Mouse (Mus musculus): ENCODE measurements at regions not wholly inside any gene's neighbourhood (a gene's known extent, or its start where the extent isn't known, plus 50 kb on each side); places are given as distances from the start of the nearest gene placed in this dataset.

DNA sequence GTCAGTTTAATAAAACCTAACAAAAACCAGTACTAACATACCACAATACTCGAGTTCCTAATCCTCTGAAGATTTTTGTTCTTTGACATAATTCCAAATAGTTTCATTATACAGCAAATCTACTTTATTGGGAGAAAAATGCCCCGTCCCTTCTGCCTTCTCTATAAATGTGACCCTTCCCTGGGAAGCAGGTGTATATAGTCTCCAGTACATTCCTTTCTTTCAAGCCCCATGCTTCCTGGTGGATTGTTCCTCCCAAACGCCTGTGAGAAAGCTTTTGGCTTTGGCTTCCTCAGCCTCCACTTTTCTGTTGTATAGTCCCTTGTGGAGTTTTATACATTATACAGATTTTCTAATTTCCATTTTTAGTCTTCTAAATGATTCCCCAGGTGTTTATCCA is 1001.8 kb upstream of the Tenm3 start:
- DNase-seq, result no peak
- intact Hi-C loops (cut with DNase I), result no loop called here

DNA sequence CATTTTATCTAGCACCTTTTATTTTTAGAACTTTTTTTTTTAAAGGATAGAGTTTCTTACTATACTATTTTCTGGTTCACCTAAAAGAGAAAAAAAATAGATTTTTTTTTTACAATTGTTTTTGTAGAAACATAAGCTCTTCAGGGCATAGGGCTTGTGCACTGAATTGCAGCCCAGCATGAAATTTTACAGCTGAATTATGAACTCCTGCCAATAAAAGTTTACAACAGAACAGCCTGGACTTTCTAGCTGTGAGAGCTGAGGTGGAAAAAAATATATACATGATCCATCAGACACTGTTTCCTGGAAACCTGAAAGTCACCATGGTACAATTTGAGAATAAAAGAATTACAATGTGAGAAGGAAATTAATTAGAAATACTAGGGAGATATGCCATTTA is 988.2 kb upstream of the Tenm3 start:
- no peak for DNase-seq

GRCm38 (mm10) chr8:49829345-49829744 is 985.6 kb upstream of the Tenm3 start:
- intact Hi-C loops (cut with DNase I), result loop anchor here (5.0 kb wide), 1 partner anchor 1607 kb away; no protein-coding TSS in a partner anchor

More for the DNA sequence above, 988.2 kb upstream of the Tenm3 start:
- intact Hi-C loops (cut with DNase I), result no loop called here

DNA sequence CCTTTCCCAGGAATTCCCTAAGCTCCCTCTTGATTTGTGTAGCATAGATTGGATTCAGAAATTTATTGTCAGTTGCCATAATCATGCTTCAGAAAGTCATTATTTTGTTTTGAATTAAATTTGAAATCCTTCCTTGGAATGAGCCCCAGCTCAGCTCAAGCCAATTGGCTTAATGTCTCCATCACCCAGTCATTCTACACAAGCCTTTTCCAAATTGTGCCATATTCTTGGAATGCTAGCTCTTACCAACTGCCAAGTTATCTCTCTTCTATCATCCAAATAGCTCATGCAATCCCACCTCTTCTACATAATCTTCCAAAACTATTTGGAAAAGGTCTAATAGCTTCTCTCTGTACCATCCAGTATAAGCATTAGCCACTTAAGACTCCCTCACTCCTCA is 982.5 kb upstream of the Tenm3 start:
- intact Hi-C loops (cut with DNase I), result loop anchor here (5.0 kb wide), 1 partner anchor 1604 kb away; no protein-coding TSS in a partner anchor
- DNase-seq, result no peak

More at GRCm38 (mm10) chr8:49829345-49829744, 985.6 kb upstream of the Tenm3 start:
- DNase-seq, result peak; percentile 40 to 65

DNA sequence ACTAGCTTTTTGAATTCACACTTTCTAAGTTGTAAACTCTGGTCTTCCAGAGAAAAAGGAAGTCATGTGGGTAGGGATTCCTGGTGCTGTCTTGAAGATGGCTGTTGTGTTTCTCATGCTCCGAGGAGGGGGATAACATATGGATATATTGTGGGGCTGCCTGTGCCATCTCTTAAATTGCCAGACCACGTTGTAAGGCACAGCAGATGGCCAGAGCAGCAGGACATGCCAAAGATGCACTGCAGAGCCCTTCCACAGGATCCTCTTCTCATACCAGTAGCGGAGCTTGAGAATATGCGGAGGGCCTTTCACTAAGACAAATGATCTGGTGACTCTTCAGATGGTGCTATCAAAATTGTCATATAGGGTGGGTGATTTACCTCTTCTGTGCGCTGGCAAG is 981.2 kb upstream of the Tenm3 start:
- intact Hi-C loops (cut with DNase I), result loop anchor here (5.0 kb wide), 1 partner anchor 1603 kb away; no protein-coding TSS in a partner anchor
- no peak for DNase-seq

DNA sequence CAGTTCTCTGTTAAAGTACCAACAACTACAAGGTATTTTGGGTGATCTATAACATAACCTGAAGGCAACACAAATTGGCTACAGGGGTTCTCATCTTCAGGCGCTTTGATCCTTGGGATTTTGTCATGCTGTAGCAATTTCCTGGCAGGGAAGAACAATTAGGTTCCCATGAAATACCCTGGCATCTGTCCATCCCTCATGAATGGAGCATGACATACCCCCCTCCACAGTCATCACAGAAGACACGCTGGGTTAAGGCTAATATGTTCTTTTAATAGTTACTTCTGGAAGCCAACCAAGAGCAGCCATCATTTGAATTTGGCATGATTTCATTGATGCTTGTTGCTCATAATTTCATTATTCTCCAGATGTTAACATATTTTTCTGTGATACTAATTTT is 979.0 kb upstream of the Tenm3 start:
- peak; percentile 5 to 11 for DNase-seq
- intact Hi-C loops (cut with DNase I), result no loop called here

GRCm38 (mm10) chr8:49799236-49799635 is 955.5 kb upstream of the Tenm3 start:
- DNase-seq, result no peak
- intact Hi-C loops (cut with DNase I), result no loop called here

- intact Hi-C loops (cut with DNase I), result no loop called here
- no peak for DNase-seq
Observed at GRCm38 (mm10) chr8:49796741-49797140, 953.0 kb upstream of the Tenm3 start.

- DNase-seq, result no peak
- intact Hi-C loops (cut with DNase I), result no loop called here
Observed at GRCm38 (mm10) chr8:49794491-49794890, 950.7 kb upstream of the Tenm3 start.

DNA sequence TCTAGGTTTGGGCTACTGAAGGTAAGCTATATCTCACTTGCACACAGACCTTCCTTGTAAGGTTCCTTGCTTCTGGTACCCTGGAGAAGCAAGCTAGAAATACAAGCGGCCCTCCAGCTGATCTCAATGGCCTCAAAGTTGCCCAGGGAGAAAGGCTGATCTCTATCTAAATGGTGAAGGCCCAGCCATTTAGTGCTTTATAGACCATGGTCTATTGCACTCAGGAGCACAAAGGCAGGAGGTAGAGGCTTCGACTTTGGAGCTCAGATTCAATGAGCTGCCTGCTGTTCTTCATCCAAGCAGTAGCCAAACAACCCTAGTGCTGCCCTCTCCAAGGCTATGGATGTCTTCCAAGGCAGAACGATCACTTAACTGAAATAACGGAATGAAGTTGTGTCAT is 926.1 kb upstream of the Tenm3 start:
- intact Hi-C loops (cut with DNase I), result no loop called here
- DNase-seq, result no peak

DNA sequence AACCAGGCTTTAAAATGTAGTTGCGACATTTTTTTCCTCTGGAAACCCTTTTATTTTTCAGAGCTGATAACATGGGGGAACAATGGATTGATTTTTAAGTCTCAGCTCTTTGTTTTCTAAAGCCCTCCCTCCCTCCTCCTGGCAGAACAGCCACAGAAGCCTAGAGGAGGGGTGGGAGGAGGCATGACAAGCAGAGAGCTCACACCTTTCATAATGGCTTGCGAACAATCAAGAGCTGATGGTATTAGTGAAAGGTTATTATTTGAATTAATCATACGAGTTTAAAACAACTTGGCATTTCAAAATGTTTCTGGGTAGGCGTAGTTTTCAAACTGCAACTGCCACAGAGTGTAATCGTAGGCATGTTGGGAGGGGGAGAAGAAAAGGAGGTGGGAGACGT is 894.3 kb upstream of the Tenm3 start:
- intact Hi-C loops (cut with DNase I), result no loop called here
- DNase-seq, result no peak

- DNase-seq, result no peak
- intact Hi-C loops (cut with DNase I), result no loop called here
Observed at GRCm38 (mm10) chr8:49729156-49729555, 885.4 kb upstream of the Tenm3 start.

DNA sequence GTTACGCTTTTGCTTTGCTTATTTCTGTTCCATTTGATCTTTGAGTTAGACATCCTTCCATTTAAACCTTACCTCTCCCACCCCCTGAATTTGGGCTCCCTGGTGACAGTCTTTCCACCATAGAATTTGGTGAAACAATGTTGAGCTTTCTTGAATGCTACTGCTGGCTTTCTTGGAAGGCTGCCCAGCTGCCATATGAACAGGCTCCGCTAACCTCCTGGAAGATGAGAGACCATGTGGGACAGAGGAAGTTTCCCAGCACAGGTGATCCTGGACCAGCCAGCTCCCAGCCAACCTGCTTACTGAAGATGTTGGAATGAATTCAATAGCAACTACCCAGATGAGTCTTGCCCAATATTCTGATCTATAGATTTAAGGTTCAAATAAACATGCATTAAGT is 868.6 kb upstream of the Tenm3 start:
- DNase-seq, result no peak
- intact Hi-C loops (cut with DNase I), result no loop called here

DNA sequence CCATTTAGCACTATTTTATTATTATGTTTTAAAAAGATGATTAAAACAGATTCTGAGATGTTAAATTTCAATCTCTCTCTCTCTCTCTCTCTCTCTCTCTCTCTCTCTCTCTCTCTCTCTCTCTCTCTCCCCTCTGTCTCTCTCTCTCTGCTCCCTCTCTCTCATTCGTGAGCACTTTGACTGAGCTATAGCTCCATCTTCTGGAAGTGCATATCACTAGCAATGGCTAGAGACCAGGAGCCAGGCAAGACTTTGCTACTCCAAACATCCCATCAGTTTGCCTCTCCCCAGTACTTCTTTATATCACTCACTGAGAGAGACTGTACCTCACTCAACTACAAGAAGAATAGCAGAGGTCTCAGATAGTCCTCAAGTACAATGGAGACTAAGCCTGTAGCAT is 865.0 kb upstream of the Tenm3 start:
- peak; percentile 7 to 15 for DNase-seq
- intact Hi-C loops (cut with DNase I), result loop anchor here (5.0 kb wide), 1 partner anchor 181 kb away; no protein-coding TSS in a partner anchor

GRCm38 (mm10) chr8:49699058-49699457 is 855.3 kb upstream of the Tenm3 start:
- DNase-seq, result no peak
- intact Hi-C loops (cut with DNase I), result no loop called here

DNA sequence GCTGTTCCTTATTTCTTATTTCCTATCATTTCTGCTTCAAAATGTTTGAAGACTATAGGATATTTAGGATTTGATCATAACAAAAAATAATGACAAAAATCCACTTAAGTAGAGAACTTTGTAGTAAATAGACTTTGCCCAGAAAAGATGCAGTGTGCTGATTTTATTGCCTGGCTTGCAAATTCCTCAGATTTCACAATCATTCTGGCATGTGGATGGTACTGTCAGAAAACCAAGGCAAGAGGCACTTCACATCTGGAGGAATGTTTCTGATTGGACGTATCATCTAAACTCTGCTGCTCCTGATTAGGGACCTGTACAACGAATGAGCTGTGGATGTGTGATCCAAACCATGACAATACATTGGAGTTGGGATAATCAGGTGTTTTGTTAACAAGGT is 853.0 kb upstream of the Tenm3 start:
- no peak for DNase-seq
- intact Hi-C loops (cut with DNase I), result no loop called here
